Mouse (Mus musculus) liver, postnatal 0 days (tissue): ENCODE results near the gene Gapt.

Experiments
- CTCF ChIP-seq: sonication (generic); IDR thresholded peaks from 2 replicates; pipeline ENCODE4 v1.5.1; 2016; ENCODE audit warnings: antibody characterized with exemption, low read depth
- EP300 ChIP-seq: IDR thresholded peaks from 2 replicates; pipeline ENCODE4 v1.6.1; 2016; ENCODE audit warnings: antibody characterized with exemption, low read depth, mild to moderate bottlenecking

DNA sequence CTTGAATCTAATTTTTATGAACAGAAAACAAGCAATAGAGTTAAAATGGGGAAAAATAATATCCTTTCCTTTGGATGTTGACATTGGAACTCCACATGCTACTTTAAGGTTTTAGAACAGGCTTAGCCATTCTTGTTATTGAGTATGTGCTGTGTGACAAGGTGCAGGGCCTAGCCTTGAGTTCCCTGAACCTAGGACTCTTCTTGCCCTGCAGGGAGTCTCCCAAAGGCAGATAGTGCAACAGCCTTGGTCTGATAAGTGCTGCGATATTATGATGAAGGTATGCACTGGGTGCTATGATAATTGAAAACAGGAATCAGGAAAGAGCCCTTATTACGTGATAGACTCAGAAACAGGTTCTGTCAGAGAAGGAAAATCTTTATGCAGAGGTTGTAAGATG lies 44.9 kb upstream of the Gapt start:
- TF ChIP-seq CTCF (no peak), EP300 (no peak)
